Mouse (Mus musculus): ENCODE data around the gene Usp48.

Gene Usp48

DNA sequence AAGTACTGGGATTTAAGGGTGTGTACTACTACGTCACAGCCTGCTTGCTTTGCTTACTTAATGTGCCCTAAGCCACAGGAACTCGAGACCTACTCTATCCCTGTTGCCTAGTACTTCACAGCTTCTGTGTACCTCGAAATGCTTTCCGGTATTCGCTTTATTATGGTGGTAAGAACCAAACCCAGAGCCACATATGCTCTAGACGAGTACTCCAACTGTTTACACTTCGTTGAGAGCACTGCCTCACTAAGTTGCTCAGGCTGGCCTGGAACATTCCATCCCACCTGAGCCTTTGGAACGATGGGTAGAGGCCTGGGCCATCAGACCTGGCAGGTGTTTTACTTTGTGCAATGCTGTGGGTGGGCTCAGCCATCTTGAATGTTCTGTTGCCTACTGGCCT, 101.7 kb downstream of the Usp48 start:
- no peak for DNase-seq

GRCm38 (mm10) chr4:137695900-137696299, 102.3 kb downstream of the Usp48 start:
- peak; percentile 37 for DNase-seq

DNA sequence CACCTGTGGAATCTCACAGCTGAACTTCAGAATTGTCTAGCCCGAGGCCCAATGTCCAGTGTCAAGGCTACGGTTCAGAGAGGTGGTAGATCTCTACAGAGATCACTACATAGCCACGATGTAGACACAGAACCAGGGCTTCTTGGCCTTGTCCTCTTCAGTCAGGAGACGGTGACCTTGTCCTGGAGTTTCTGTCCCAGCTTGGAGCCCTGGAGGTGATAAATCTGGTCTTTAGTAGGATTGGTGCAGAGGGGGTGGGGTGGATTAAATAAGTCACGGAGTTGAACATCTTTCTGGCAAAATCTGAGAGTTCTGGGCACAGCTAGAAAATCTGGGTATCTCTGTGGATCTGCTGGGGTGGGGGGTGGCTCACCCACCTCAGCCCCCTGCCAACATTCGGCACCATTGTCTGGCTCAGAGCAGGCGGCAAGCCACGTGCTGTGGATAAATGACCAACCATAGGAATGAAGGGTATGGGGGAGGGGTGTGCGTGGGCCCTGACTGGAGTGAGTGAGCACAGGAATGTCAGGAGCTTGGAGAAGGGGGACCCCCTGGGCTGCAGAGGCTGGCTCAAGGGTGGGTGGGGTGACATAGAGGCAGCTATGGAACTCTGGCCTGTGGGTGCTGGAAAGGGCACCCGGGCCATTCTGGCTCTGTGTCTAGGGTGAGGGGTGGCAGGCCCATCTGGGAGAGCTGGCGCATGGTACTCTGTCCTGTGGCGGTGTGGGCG, 103.8 kb downstream of the Usp48 start:
- peak; percentile 32 for DNase-seq

- peak; percentile 67 for DNase-seq
Observed at GRCm38 (mm10) chr4:137698076-137698985, 104.8 kb downstream of the Usp48 start.

DNA sequence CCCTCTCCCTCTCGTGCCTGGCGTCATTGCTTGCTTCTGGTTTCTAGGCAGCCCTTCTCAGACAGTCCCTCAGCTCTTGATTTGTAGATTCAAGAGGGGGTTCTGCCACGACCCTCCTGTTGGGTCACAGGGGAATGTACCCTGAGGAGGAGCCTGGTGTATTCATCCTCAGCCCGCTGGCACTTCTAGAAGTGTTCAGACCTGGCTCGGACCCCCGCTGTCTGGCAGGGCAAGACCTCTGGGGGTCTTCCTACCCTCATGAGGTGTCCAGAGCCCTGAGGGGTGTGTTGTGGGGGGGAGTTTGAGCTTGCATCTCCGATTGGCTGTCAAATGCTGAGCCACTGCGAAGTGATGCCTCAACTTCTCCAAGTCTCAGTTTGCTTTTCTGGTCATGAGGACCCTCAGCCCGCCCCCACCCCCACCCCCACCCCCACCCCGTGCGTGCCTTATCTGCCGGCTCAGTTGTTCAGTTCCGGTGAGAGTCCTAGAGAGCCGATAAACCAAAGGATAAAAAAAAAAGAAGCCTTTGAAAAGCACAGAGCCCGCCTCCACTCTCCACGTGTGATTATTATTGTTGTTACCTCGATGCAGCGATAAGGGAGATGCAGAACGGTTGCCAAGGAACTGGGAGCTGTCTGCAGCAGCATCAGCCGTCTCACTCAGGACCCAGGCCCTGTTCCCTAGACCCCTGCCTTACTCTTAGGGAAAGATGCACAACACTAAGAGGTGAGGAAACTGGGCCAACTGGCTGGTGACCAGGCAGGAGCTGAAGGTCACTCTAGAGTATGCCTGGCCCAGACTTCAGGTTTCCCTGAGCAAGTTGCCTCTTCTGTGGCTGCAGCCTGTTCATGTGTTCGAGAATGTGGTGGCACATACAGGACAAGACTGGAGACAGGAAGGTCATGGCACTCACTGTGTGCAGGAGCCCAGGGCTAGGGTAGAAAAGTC, 106.0 kb downstream of the Usp48 start:
- DNase-seq, result no peak

DNA sequence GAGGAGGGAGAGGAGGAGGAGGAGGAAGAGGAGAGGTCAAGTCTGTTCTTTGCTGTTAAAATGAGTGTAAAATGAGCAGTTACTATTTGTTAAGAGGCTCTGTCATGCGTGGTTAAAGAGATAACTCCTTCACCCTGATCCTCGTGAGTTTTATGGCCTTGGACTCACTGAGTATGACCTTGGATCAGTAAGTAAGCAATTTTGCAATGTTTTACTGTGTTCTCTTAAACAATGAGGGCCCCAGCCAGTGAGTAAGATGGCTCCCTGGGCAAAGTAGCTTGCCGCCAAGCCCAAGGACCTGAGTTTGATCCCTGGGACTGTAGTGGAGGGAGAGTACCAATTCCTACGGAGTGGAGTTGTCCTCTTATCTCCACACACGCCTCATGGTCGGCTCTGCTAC, 107.4 kb downstream of the Usp48 start:
- DNase-seq, result no peak

- DNase-seq, result no peak
Observed at GRCm38 (mm10) chr4:137703077-137703476, 109.5 kb downstream of the Usp48 start.

DNA sequence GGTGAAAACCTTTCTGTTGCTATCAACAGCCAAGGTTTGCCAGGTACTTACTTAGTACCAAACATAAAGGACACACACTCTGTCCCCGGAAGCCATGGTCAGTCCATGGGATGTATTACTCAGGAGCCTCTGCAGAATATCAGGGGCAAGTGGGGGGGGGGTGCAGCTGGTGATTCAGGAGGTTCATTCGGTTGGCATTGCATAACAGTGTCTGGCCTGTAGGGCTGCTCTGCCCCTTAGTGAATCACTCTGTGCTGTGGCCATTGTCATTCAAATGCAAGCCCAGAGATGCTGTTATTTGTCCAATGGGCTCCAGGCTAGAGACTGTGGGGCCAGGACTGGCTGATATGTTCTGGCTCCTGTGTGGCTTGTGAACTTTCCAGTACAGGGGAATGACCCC, 111.0 kb downstream of the Usp48 start:
- DNase-seq, result no peak

- no peak for DNase-seq
Observed at GRCm38 (mm10) chr4:137705379-137705778, 111.8 kb downstream of the Usp48 start.

DNA sequence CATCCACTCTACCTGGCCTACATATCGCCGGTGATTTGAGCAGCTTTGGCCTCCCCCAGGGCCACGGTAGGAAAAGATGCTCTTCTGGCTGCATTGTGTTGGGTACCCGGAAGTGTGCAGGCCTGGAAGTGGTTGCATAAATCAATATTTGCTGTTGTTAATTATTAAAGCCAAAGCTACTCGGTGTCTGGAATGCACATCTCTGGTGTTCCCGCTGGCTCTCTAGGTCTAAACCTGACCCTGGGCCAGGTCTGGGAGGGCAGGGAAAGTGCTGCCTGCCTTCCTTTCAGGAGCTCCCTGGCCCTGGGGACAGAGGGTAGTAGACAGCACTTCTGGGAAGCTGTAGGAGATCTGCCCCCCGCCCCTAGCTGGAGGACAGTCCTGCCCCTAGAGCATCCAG, 113.0 kb downstream of the Usp48 start:
- peak; percentile 48 for DNase-seq

DNA sequence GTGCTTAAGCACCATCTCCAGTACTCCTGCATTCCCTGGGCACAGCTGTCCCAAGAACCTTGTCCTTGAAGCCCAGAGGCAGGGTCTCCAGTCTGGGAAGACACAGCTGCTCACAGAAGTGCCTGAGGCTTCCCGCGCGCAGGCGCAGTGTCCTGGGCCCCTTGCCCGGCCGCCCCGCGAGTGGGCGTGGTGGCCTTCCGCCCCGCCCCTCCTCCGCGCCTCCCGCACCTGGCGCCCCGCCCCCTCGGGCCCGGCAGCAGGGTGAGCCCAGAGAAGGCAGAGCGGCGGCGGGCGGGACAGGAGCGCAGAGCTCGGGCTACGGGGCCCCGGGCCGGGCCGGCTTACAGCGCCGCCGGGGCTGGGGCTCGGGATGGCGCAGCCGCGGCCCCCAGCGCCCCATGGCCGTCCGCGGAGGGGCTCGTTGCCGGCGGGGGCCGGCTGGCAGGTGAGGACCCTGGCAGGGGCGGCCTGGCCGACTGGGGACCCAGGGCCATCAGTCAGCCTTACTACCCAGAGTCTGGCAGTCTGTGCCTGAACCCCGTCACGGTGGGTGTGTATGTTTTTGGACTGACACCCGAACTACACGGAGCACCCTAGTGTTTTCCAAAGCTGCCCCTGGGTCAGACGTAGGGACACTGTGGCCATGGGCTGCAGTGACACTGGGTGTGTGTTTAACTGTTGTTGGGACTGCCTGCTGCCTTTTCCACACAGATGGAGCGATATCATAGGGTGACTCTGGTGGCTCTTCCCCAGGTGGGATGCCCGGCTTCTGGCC, 113.8 kb downstream of the Usp48 start:
- DNase-seq, result peak; percentile 84

Data from lung, postnatal 10 days (tissue).